Mouse (Mus musculus) stomach, embryonic 15.5 days (tissue): ENCODE measurements around the gene Maco1. TPM values are rescaled to one million over a fixed set of nuclear protein-coding genes. Genes with fewer than 3 reads are reported as not detected.

ENCODE experiments used
- ATAC-seq: fragments of 200-750 bp; cut with Nextera tagmentation; 2 replicates; pipeline ENCODE4 v1.8.0; 2017; ENCODE audit warnings: low read depth, moderate number of reproducible peaks, moderate TSS enrichment; ENCODE audit not compliant: insufficient read depth, low FRiP score
- H3K27ac ChIP-seq: fragments of 300-500 bp; sonication (generic); 2 replicates; pipeline ENCODE4 v1.5.1; 2015; ENCODE audit warnings: mild to moderate bottlenecking, inconsistent platforms
- H3K27me3 ChIP-seq: fragments of 300-500 bp; sonication (generic); replicated peaks from 2 replicates; pipeline ENCODE4 v1.6.1; 2015; ENCODE audit warnings: inconsistent platforms
- H3K36me3 ChIP-seq: fragments of 300-500 bp; sonication (generic); 2 replicates; pipeline ENCODE4 v1.6.1; 2015; ENCODE audit warnings: inconsistent platforms
- H3K4me1 ChIP-seq: fragments of 300-500 bp; sonication (generic); 2 replicates; pipeline ENCODE4 v1.6.1; 2015; ENCODE audit warnings: inconsistent platforms
- H3K4me2 ChIP-seq: fragments of 300-500 bp; sonication (generic); 2 replicates; pipeline ENCODE4 v1.6.1; 2015; ENCODE audit warnings: mild to moderate bottlenecking, inconsistent platforms
- H3K4me3 ChIP-seq: fragments of 300-500 bp; sonication (generic); replicated peaks from 2 replicates; pipeline ENCODE4 v1.5.1; 2015; ENCODE audit warnings: inconsistent platforms
- H3K9ac ChIP-seq: fragments of 300-500 bp; sonication (generic); 2 replicates; pipeline ENCODE4 v1.6.1; 2015; ENCODE audit warnings: inconsistent platforms
- H3K9me3 ChIP-seq: fragments of 300-500 bp; sonication (generic); 2 replicates; pipeline ENCODE4 v1.6.1; 2016; ENCODE audit warnings: inconsistent platforms
- WGBS: fragments of 180-500 bp; shearing (Covaris S2); methylation state at CpG from one replicate; pipeline ENCODE4 v1.1.7; 2015; 5-methylcytosine and 5-hydroxymethylcytosine counted together
- polyA plus RNA-seq: library from polyadenylated mRNA; unstranded; fragments of >200 nt; fragmentation: Nextera tagmentation; extraction: Ambion mirVana; gene quantifications from 2 replicates; pipeline ENCODE4 v1.2.1, GENCODE M21; 2015

Gene Maco1
- polyA plus RNA-seq, 1 experiment from 2014 or later = 41.5 TPM

GRCm38 (mm10) chr4:134768226-134768888 is 84.8 kb downstream of the Maco1 start:
- 0 out of 2 replicates have a peak, but pooled peaks have one; percentile 13 for ATAC-seq
- Histone ChIP-seq H3K36me3 (no peaks in the 10 kb centered on the region), H3K27ac (peak overlapping the region; percentile 54; the same call in 1 of the 2 replicates), H3K4me1 (peaks cover 37% of the 10 kb centered on the region), H3K9ac (no peak overlapping the region), H3K9me3 (no peaks in the 10 kb centered on the region), H3K4me3 (peak overlapping the region; percentile 77), H3K27me3 (no peaks in the 10 kb centered on the region), H3K4me2 (peak overlapping the region; percentile 95)
- 10% methylated on average over 21 of the region's 21 CpGs for WGBS

DNA sequence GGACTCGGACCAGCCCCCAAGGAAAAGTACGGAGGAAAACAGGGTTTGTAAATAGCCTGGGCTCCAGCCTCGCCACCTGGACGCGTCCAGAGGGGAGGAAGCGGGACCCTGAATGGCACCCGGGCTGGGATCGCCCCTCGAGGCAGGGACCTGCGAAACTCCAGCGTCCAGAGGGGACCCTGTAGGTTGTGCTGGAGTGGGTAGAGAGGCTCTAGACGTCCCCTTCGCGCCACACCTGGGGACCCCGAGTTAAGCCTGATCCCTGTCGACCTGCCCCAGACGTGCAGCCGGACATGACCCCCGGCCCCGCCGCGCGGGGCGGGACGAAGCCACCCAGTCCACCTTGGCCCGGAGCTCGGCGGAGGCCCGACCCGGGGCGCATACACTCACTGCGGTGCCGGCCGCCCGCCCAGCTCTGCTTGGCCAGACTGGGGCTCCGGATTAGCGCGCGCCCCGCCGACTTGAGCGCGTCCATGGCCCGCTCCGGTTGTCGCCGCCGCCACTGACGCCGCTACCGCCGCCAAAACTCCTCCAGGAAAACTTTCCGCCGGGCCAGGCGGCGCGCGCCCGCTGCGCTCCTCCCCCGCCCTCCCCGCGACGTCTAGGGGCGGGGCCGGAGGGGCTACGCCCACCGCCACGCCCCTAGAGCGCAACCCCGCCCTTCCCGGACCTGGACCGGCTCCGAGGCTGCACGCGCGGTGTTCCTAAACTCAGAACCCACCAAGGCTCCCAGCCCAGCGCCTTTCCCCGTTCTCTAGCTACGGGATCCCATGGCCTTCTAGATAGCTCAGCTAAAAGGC is 85.5 kb downstream of the Maco1 start, which contains the start of gene Ldlrap1:
Gene Ldlrap1 (minus strand): TSS at position 599 of the 800 bp plus-strand sequence.
- peaks cover 41% of the 10 kb centered on the region for H3K4me1 ChIP-seq
- peak within 1 kb of the TSS; percentile 95 for H3K4me2 ChIP-seq
- peak within 1 kb of the TSS; percentile 65 for H3K27ac ChIP-seq
- H3K9me3 ChIP-seq = no peaks in the 10 kb centered on the region
- H3K4me3 ChIP-seq = peak within 1 kb of the TSS; percentile 77
- ATAC-seq = peak; percentile 69
- H3K36me3 ChIP-seq = no peaks in the 10 kb centered on the region
- WGBS = under 1% methylated on average over 72 of the region's 80 CpGs
- H3K9ac ChIP-seq = peak within 1 kb of the TSS; percentile 87
- no peaks in the 10 kb centered on the region for H3K27me3 ChIP-seq

DNA sequence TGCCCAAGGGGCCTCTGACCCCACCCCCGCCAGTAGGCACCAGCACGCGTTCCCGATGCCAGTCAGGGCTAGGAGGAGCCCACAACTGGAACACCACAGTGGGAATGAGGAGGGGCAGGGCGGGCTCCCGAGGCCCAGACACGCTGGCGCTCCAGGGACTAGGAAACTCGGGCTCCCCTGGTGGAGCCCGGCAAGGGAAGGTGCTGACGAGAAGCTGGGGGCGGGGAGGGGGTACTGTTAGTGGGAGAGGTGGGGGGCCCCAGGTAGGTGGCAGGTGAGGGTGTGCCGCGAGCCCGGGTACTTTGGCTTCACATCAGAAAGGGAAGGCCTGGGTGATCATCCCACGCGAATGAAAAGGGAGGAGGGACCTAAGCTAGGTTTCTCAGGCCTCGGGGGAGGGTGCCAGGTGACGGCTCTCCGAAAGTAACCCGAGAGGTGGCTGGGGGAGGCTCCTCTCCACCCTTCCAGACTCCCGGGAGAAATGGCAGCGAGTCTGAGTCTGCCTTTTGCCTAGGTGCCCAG is 86.2 kb downstream of the Maco1 start:
- H3K9ac ChIP-seq = peak overlapping the region; percentile 87
- H3K4me2 ChIP-seq = peak overlapping the region; percentile 95
- ATAC-seq = no peak
- no peaks in the 10 kb centered on the region for H3K9me3 ChIP-seq
- H3K4me3 ChIP-seq = peak overlapping the region; percentile 77
- H3K36me3 ChIP-seq = no peaks in the 10 kb centered on the region
- WGBS = 3% methylated on average over 23 of the region's 23 CpGs
- no peaks in the 10 kb centered on the region for H3K27me3 ChIP-seq
- peak overlapping the region; percentile 65 for H3K27ac ChIP-seq
- peaks cover 45% of the 10 kb centered on the region for H3K4me1 ChIP-seq

- Histone ChIP-seq H3K27ac (no peak overlapping the region), H3K4me1 (peaks cover 49% of the 10 kb centered on the region), H3K9ac (no peak overlapping the region), H3K4me2 (peak overlapping the region; percentile 95), H3K4me3 (peak overlapping the region; percentile 77), H3K9me3 (no peaks in the 10 kb centered on the region), H3K36me3 (no peaks in the 10 kb centered on the region), H3K27me3 (no peaks in the 10 kb centered on the region)
- no peak for ATAC-seq
- 76% methylated on average over 6 of the region's 6 CpGs for WGBS
These were observed 86.9 kb downstream of the Maco1 start for GRCm38 (mm10) chr4:134766277-134766676.

- no peaks in the 10 kb centered on the region for H3K36me3 ChIP-seq
- peaks cover 68% of the 10 kb centered on the region for H3K4me1 ChIP-seq
- no peak for ATAC-seq
- H3K9ac ChIP-seq = no peak overlapping the region
- H3K9me3 ChIP-seq = no peaks in the 10 kb centered on the region
- 46% methylated on average over 3 of the region's 3 CpGs for WGBS
- no peak overlapping the region for H3K4me3 ChIP-seq
- H3K27me3 ChIP-seq = no peaks in the 10 kb centered on the region
- no peak overlapping the region for H3K4me2 ChIP-seq
- H3K27ac ChIP-seq = peak overlapping the region; percentile 16; the same call in 1 of the 2 replicates
These were observed 88.8 kb downstream of the Maco1 start for GRCm38 (mm10) chr4:134764333-134764732.

DNA sequence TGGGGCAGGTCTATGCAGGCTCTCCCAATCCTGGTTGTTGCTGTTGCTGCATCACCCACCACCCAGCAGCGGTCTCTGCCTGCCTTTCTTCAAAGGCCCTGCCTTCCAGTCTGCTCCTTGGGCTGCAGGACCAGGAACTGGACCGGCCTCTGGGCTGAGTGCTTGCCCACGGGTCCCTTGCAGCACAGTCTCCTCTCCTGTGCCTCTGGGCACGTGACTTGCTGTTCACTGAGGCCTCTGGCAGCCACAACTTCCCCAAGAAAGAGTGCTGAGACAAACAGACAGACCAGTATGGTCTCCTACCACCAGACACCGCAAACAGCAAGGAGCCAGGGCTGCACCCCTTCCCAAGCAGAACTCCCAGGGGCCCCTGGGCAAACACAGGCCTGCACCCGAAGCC is 90.8 kb downstream of the Maco1 start:
- Histone ChIP-seq H3K4me3 (no peak overlapping the region), H3K9me3 (no peaks in the 10 kb centered on the region), H3K4me1 (peaks cover 67% of the 10 kb centered on the region), H3K9ac (no peak overlapping the region), H3K4me2 (peak overlapping the region; percentile 25; the same call in 1 of the 2 replicates), H3K27me3 (no peaks in the 10 kb centered on the region), H3K27ac (peak overlapping the region; percentile 63), H3K36me3 (no peaks in the 10 kb centered on the region)
- WGBS = 62% methylated on average over 6 of the region's 6 CpGs
- no peak for ATAC-seq

DNA sequence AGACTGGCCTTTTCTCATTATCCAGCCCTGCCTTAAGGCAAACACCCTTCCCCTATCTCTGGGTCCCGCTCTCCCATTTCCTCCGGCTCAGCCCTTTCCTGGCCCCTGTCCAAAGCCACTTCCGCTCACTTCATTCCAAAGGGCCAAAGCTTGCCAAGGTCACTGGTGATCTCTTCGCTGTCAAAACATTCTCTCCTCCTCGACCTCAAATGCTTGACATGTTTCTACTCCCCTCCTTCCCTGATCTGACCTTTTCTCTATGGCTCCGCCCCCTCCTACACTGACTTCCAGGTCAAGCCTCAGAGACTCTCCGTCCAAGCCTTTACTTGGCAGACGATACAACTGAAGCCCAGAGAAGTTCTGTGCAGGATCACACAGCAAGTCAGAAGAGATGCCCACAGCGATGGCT is 92.3 kb downstream of the Maco1 start:
- Histone ChIP-seq H3K4me3 (no peak overlapping the region), H3K27ac (0 out of 2 replicates have a peak overlapping the region, but pooled peaks have one; percentile 8), H3K4me2 (peak overlapping the region; percentile 25), H3K36me3 (no peaks in the 10 kb centered on the region), H3K4me1 (peaks cover 55% of the 10 kb centered on the region), H3K9me3 (no peaks in the 10 kb centered on the region), H3K27me3 (no peaks in the 10 kb centered on the region), H3K9ac (no peak overlapping the region)
- WGBS = 26% methylated on average over 9 of the region's 9 CpGs
- ATAC-seq = no peak

DNA sequence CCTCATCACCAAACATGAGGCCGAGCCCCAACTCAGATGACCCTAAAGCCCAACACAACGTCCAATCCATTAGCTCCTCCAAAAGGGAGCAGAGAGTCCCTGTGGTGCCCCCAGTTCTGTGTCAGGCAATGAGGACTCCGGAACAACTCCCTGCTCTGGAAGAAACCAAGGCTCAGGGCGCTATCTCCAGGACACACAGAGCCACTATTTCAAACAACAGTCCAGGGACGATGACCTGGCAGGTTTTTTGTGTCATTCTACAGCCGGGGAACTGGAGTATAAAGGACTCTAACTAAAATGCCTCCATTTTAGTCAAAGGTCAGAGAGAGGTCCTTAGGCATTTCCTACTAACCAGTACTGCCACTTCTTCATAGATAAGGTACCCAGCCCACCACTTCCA is 92.9 kb downstream of the Maco1 start:
- 61% methylated on average over 6 of the region's 6 CpGs for WGBS
- no peak for ATAC-seq

DNA sequence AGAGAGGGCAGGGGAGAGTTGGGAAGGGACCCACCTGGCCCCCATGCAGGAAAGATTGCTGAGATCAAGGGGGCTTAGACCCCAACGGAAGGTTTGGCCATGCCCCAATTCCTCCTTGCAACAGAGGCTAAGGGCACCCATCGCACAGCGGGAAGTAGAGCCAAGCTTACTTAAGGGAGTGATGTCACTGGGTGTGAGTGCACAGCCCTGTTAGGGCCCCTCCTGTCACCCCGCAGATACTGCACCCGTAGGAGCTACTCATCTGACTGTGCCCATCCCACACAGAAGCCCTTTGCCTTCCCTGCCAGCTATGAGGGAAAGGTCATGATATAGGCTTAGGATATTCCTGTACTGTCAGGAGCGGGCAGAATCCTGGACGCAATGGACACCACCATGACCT is 93.6 kb downstream of the Maco1 start:
- H3K36me3 ChIP-seq = no peaks in the 10 kb centered on the region
- no peak overlapping the region for H3K9ac ChIP-seq
- no peak overlapping the region for H3K27ac ChIP-seq
- peak; percentile 70 for ATAC-seq
- no peak overlapping the region for H3K4me3 ChIP-seq
- no peaks in the 10 kb centered on the region for H3K27me3 ChIP-seq
- H3K9me3 ChIP-seq = no peaks in the 10 kb centered on the region
- H3K4me2 ChIP-seq = no peak overlapping the region
- H3K4me1 ChIP-seq = peaks cover 54% of the 10 kb centered on the region
- WGBS = 85% methylated on average over 7 of the region's 7 CpGs

More for the DNA sequence above, 92.9 kb downstream of the Maco1 start:
- Histone ChIP-seq H3K4me1 (peaks cover 50% of the 10 kb centered on the region), H3K9me3 (no peaks in the 10 kb centered on the region), H3K36me3 (no peaks in the 10 kb centered on the region), H3K4me2 (peak overlapping the region; percentile 25), H3K4me3 (no peak overlapping the region), H3K27me3 (no peaks in the 10 kb centered on the region), H3K27ac (0 out of 2 replicates have a peak overlapping the region, but pooled peaks have one; percentile 8), H3K9ac (no peak overlapping the region)

DNA sequence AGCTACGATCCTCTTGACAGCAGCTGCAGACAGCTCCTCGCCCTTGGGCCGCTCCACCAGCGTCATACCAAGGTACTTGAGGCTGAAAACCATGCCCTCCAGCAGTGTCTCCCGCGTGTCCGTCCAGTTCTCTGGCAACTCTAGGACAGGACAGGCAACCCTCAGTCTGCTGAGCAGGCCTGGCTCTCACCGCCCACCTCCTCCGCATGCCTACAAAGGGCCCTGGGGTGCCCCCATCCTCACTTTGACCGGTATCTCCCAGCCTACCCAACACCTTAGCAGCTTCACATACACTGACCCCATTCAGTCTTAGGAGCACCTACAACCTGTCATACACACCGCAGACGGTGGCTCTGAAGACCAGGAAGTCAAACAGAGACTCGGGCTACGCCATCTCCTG is 94.2 kb downstream of the Maco1 start:
- Histone ChIP-seq H3K27ac (no peak overlapping the region), H3K4me3 (no peak overlapping the region), H3K9me3 (no peaks in the 10 kb centered on the region), H3K4me2 (no peak overlapping the region), H3K9ac (no peak overlapping the region), H3K4me1 (peaks cover 54% of the 10 kb centered on the region), H3K27me3 (no peaks in the 10 kb centered on the region), H3K36me3 (no peaks in the 10 kb centered on the region)
- WGBS = 93% methylated on average over 14 of the region's 14 CpGs
- no peak for ATAC-seq

GRCm38 (mm10) chr4:134758367-134758766 is 94.8 kb downstream of the Maco1 start:
- Histone ChIP-seq H3K4me1 (peaks cover 55% of the 10 kb centered on the region), H3K9ac (no peak overlapping the region), H3K4me2 (no peak overlapping the region), H3K27ac (no peak overlapping the region), H3K27me3 (no peaks in the 10 kb centered on the region), H3K36me3 (no peaks in the 10 kb centered on the region), H3K9me3 (no peaks in the 10 kb centered on the region), H3K4me3 (no peak overlapping the region)
- no peak for ATAC-seq
- WGBS = 88% methylated on average over 4 of the region's 4 CpGs

DNA sequence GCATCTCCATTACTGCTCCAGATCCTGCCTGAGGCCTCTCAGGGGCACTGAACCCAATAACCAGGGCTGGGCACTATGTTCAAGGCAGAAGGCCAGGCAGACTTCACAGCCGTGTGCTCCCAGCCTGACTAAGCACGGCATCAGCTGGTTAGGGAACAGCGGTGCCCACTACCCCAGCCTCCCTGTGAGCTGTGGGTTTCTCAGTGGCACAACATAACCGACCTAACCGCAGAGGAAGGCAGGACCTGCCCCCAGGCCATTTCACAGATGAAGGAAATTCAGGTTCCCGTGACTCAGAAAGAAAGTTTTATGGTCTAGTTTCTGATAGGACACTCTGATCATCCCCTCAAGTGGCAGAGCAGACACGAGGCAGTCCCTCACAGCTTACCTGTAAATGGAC is 96.2 kb downstream of the Maco1 start:
- Histone ChIP-seq H3K4me2 (no peak overlapping the region), H3K4me3 (no peak overlapping the region), H3K27me3 (no peaks in the 10 kb centered on the region), H3K9ac (no peak overlapping the region), H3K4me1 (peaks cover 53% of the 10 kb centered on the region), H3K9me3 (no peaks in the 10 kb centered on the region), H3K27ac (no peak overlapping the region), H3K36me3 (no peaks in the 10 kb centered on the region)
- 79% methylated on average over 7 of the region's 7 CpGs for WGBS
- ATAC-seq = no peak
